Mouse (Mus musculus): ENCODE data around the gene 1700030J22Rik.

The 1700030J22Rik gene

GRCm38 (mm10) chr8:116951778-116952177 lies 27.0 kb downstream of the 1700030J22Rik start:
- no peak for DNase-seq (ENCODE audit: low spot score)

DNA sequence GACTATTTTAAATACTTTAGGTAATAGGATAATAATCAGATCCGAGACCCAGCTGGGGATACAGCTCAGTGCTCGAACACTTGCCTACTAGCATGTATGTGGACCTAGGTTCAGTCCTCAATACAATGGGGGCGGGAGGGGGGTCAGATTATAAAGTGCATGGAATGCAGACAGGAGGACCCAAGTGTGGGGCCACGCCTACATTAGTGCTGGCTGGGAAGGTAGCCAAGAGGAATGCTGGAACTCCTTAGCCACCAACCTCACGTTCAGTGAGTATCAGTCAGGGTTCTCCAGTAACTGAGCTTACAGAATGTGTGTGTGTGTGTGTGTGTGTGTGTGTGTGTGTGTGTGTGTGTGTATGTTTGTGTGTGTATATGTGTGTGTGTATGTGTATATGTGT lies 27.4 kb downstream of the 1700030J22Rik start:
- DNase-seq (ENCODE audit: low spot score), result no peak

DNA sequence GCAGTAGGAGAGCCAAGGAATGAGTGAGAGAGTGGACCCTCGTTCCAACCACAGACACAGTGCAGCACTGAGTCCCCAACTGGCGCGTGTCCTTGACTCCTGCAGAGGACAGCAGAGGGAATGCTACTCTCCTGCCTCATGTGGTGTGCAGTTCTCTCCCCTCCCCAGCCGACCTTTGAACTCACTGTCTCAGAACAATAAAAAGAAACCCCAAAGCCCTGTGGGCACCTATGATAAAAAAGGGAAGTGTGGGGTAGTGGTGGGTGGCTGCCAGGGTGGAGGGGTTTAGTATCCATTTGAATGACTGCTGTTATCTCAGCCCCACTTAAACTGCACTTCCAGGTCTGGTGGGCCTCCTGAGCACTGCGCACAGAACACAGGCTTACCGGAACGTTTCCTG lies 31.2 kb downstream of the 1700030J22Rik start:
- DNase-seq (ENCODE audit: low spot score), result no peak

- no peak for DNase-seq (ENCODE audit: low spot score)
These were observed 31.9 kb downstream of the 1700030J22Rik start for GRCm38 (mm10) chr8:116946851-116947250.

GRCm38 (mm10) chr8:116946268-116946838 lies 32.4 kb downstream of the 1700030J22Rik start:
- no peak for DNase-seq (ENCODE audit: low spot score)

DNA sequence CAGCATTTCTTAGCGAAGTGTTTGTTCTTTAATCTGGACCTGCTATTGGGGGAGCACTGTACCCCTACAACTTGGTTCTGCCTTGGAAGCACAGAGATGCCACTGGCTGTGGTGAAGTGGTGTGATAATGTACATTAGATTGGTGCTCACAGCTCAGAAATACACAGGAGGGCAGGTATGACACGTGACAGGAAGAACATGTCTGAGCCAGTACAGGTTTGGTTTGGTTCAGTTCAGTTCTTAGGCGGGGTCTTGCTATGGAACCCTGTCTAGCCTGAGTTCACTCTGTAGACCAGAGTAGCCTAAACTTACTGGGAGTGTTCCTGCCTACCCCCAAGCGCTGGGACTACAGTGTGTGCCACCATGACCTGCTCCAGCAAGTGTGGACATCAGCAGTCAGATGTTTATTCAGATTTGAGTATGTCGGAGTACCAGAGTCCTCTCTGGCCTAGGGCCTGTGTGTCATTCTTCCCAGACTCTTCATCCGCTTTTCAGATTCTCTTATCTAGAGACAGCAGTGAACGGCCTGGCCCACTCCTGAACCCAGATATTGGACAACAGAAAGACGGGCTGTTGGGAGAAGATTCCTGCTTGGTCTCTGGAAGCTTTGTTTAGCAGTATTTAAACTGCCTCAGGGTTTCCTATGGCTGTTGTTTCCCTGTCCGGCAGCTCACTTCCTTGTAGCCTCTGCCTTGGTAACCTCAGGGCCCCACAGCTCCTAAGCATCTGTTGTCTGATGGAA lies 33.4 kb downstream of the 1700030J22Rik start:
- DNase-seq (ENCODE audit: low spot score), result no peak

- DNase-seq (ENCODE audit: low spot score), result no peak
These were observed 34.4 kb downstream of the 1700030J22Rik start for GRCm38 (mm10) chr8:116944385-116944696.

DNA sequence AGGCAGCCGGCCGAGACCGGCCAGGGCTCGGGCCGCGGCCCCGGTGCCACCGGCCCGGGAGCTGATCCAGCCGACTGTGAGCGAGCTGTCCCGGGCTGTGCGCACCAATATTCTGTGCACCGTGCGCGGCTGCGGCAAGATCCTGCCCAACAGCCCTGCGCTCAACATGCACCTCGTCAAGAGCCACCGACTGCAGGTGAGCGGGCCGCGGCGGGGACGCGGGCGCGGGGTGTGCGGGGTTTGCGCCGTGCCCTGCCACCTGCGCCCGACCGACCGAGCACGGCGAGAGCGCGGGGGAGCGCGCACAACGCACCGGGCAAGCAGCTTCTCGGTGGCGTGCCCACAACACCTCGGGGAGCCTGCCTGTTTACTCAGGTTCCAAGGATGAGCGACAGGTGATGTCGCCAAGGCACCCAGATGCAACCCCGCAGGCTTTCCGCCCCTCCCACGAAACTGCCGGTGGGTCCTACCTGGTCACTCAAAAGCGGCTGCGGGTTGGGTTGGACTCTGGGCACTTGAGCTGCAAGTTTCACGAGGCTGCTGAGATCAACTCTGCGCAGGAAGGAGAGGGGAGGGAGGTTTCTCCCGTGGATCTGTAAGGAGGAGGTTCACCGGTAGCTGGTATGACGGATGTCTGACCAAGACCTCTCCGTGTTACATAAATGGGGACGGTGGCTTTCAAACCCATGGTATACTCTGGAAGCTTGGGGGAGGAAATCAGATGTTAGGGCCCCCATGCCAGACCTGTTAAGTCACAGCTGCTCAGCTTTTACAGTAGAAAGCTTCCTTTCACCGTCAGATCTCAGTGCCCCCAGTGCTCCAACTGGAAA lies 35.0 kb downstream of the 1700030J22Rik start:
- DNase-seq (ENCODE audit: low spot score), result peak; percentile 28

DNA sequence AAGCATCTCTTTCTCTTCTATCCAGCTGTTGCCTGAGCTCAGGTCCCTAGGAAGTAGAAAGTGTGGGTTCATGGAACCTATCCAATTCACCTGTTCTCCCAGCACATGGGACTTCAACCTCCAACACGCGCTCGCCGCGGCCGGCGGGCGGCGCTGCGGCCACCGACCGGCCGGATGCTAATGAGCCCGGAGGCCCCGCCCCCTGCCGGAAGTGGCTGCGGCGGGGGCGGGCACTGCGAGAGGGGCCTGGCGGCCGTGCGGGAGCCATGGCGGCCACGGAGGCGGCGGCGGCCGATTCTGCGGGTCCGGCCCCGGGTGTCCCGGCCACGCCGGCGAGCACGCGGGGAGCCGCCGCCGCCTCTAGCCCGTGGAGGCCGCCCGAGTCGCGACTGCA lies 35.6 kb downstream of the 1700030J22Rik start, which contains the start of gene Atmin:
Atmin (plus strand) TSS at position 233 of the 394 bp plus-strand sequence.
- peak; percentile 93 for DNase-seq (ENCODE audit: low spot score)

- DNase-seq (ENCODE audit: low spot score), result no peak
These were observed 36.3 kb downstream of the 1700030J22Rik start for GRCm38 (mm10) chr8:116942284-116943058.

- no peak for DNase-seq (ENCODE audit: low spot score)
These were observed 43.3 kb downstream of the 1700030J22Rik start for GRCm38 (mm10) chr8:116935506-116935905.

DNA sequence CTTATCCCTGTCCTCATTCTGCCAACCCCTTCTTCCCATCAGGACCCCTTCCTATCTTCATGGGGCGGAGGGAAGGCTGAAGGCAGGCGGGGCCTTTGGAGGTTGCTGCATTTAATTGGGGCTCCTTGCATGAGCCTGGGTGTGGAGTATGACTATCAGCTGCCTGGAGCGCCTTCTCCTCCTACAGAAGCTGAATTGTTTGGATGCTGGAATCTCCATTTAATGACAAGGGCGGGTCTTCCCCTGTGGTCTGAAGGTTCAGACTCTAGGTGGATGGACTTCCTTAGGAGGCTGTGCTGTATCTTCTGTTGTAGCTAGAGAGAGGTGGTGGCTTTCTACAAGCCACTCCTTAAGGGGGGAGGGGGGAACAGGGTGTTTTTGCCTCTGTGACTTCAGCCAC lies 43.8 kb downstream of the 1700030J22Rik start:
- DNase-seq (ENCODE audit: low spot score), result no peak

DNA sequence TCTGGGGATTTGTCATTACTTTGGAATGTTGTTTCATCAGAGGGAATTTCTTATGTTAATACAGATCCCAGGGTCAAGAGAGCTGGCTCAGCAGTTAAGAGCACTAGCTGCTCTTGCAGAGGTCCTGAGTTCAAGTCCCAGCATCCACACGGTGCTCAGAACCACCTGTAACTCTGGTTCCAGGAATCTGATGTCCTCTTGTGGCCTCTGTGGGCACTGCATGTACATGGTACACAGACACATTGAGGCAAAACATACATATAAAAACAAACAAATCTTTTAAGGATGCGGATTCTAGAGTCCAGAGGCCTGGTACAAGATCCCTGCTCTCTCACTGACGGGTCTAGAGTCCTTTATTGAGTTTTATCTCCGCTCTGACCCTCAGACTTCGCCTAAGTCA lies 50.2 kb downstream of the 1700030J22Rik start:
- no peak for DNase-seq (ENCODE audit: low spot score)

DNA sequence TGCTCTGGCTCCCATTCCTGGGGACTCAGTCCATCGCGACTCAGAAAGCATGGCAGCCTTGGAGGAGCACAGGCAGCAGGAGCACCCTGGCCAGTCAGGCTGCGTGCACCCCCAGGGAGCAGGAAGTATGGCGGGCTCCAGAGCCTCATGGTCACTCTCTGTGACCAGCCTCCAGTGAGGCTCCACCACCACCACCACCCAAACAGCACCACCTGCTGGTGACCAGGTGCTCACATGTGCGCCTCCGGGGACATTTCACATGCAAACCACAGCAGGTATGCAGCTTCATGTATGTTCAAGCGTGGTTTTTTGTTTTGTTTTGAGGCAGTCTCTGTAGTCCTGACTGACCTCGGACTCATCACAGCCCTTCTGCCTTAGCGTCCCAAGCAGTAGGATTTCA lies 50.9 kb downstream of the 1700030J22Rik start:
- DNase-seq (ENCODE audit: low spot score), result peak; percentile 45

GRCm38 (mm10) chr8:116923526-116923925 lies 55.2 kb downstream of the 1700030J22Rik start:
- DNase-seq (ENCODE audit: low spot score), result no peak

DNA sequence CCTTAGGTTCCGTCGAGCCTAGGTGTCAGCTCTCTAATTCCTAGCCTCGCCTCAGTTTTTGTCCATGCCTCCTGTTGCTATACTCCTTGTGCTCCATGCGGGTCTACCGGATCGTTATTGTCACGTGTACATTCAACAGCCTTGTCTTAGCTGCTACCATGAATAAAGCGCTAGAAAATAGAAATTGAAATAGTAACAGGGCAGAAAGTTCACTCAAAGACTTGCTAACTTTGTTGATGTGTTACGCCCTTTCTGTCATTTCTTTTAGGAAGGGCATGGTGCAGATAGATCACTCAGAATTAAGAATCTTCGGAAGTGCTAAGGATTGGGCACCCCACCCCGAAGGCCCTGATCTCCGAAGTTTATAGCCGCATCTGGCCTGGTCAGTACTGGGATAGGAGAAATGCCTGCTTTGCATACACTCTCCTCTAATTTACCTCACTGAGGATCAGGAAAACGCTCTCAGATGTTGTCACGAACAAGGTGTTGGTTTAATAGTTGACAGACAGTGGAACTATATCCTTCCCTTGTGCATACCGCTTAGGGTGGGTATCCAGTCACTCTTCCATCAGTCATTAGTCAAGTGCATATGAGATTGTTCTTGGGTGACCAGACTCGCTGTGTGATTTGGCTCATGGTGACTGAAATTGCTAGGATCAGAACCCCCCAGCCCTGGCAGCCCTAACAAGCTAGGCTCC lies 56.5 kb downstream of the 1700030J22Rik start:
- DNase-seq (ENCODE audit: low spot score), result no peak

DNA sequence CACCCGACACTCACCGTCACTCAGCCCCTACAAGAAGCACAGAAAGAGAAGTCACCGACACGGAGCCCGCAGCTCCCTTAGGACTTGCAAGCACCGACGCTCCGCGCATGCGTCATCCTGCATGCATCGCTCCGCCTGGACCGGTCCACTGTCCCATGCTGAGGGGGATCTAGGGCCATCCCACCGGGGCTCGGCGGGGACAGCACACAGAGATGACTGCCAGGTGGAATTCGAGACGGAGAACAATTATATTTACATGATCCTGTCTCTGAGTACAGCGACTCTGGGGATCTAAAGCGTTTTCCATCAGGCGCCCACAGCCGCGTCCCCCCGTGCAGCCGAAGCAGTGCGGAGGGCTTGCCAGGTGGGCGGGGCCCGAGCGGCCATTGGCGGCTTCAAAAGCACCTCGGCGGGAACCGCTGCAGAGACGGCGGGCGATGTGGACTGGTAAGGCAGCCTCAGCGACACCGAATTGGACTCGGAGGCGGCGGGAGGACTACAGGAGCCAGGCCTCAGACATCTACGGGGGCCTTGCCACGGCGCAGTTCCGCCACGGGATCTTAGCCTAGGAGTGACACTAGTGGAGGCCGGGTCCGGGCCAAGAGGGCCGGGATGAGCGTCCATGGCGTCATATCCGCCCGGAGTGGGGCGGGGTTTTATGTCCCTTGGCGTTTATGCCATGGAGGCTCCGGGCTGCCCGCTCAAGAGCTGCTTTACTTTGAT lies 57.3 kb downstream of the 1700030J22Rik start, which contains the start of the genes Cmc2 and Cenpn:
Cmc2 (minus strand) TSS at position 119 of the 723 bp plus-strand sequence.
Cenpn (plus strand) TSS at position 394 of the 723 bp plus-strand sequence.
- peak; percentile 97 for DNase-seq (ENCODE audit: low spot score)

GRCm38 (mm10) chr8:116921005-116921336 lies 57.8 kb downstream of the 1700030J22Rik start:
- DNase-seq (ENCODE audit: low spot score), result no peak
